Mouse (Mus musculus): ENCODE measurements around the gene Ltbp4. TPM values are rescaled to one million over a fixed set of nuclear protein-coding genes. Genes with fewer than 3 reads are reported as not detected.

Gene Ltbp4
- polyA plus RNA-seq, 1 experiment from 2014 or later: 53.3 TPM

- Histone ChIP-seq H3K36me3 (no peaks in the 10 kb centered on the region), H3K27me3 (replicated peaks) (no peaks in the 10 kb centered on the region), H3K4me2 (no peak overlapping the region), H3K9ac (no peak overlapping the region), H3K4me3 (no peak overlapping the region), H3K9me3 (no peaks in the 10 kb centered on the region), H3K27ac (replicated peaks) (no peak overlapping the region), H3K4me1 (peaks cover 6% of the 10 kb centered on the region; the same call in 1 of the 2 replicates)
- no peak for ATAC-seq (ENCODE audit: extremely low read depth, insufficient number of reproducible peaks, low FRiP score, low TSS enrichment)
- WGBS: 84% methylated on average over 4 of the region's 4 CpGs
Observed at GRCm38 (mm10) chr7:27296518-27296917, 41.0 kb downstream of the Ltbp4 start.

GRCm38 (mm10) chr7:27295956-27296355 lies 41.5 kb downstream of the Ltbp4 start:
- H3K27me3 ChIP-seq (replicated peaks): no peaks in the 10 kb centered on the region
- no peaks in the 10 kb centered on the region for H3K36me3 ChIP-seq
- H3K4me2 ChIP-seq: no peak overlapping the region
- no peak overlapping the region for H3K27ac ChIP-seq (replicated peaks)
- no peaks in the 10 kb centered on the region for H3K9me3 ChIP-seq
- no peak overlapping the region for H3K4me3 ChIP-seq
- H3K9ac ChIP-seq: no peak overlapping the region
- no peak for ATAC-seq (ENCODE audit: extremely low read depth, insufficient number of reproducible peaks, low FRiP score, low TSS enrichment)
- 72% methylated on average over 4 of the region's 4 CpGs for WGBS
- peaks cover 8% of the 10 kb centered on the region; the same call in 1 of the 2 replicates for H3K4me1 ChIP-seq

GRCm38 (mm10) chr7:27291795-27292466 lies 45.6 kb downstream of the Ltbp4 start:
- no peaks in the 10 kb centered on the region for H3K36me3 ChIP-seq
- H3K4me1 ChIP-seq: peaks cover 8% of the 10 kb centered on the region; the same call in 1 of the 2 replicates
- H3K9ac ChIP-seq: no peak overlapping the region
- no peak for ATAC-seq (ENCODE audit: extremely low read depth, insufficient number of reproducible peaks, low FRiP score, low TSS enrichment)
- 45% methylated on average over 12 of the region's 12 CpGs for WGBS
- H3K27ac ChIP-seq (replicated peaks): 0 out of 2 replicates have a peak overlapping the region, but pooled peaks have one; percentile 2
- peaks cover 2% of the 10 kb centered on the region for H3K27me3 ChIP-seq (replicated peaks)
- H3K4me3 ChIP-seq: no peak overlapping the region
- H3K4me2 ChIP-seq: no peak overlapping the region
- no peaks in the 10 kb centered on the region for H3K9me3 ChIP-seq

- H3K36me3 ChIP-seq: no peaks in the 10 kb centered on the region
- no peak overlapping the region for H3K4me2 ChIP-seq
- H3K27ac ChIP-seq (replicated peaks): no peak overlapping the region
- 55% methylated on average over 2 of the region's 2 CpGs for WGBS
- H3K4me3 ChIP-seq: no peak overlapping the region
- no peaks in the 10 kb centered on the region for H3K9me3 ChIP-seq
- peaks cover 10% of the 10 kb centered on the region for H3K27me3 ChIP-seq (replicated peaks)
- H3K9ac ChIP-seq: no peak overlapping the region
- H3K4me1 ChIP-seq: peaks cover 9% of the 10 kb centered on the region; the same call in 1 of the 2 replicates
- ATAC-seq (ENCODE audit: extremely low read depth, insufficient number of reproducible peaks, low FRiP score, low TSS enrichment): no peak
Observed at GRCm38 (mm10) chr7:27290555-27290954, 46.9 kb downstream of the Ltbp4 start.

GRCm38 (mm10) chr7:27288732-27289131 lies 48.8 kb downstream of the Ltbp4 start:
- Histone ChIP-seq H3K4me2 (no peak overlapping the region), H3K4me1 (peaks cover 19% of the 10 kb centered on the region), H3K27ac (replicated peaks) (no peak overlapping the region), H3K27me3 (replicated peaks) (peaks cover 26% of the 10 kb centered on the region), H3K9ac (no peak overlapping the region), H3K36me3 (no peaks in the 10 kb centered on the region), H3K9me3 (no peaks in the 10 kb centered on the region), H3K4me3 (no peak overlapping the region)
- WGBS: 83% methylated on average over 7 of the region's 7 CpGs
- no peak for ATAC-seq (ENCODE audit: extremely low read depth, insufficient number of reproducible peaks, low FRiP score, low TSS enrichment)

GRCm38 (mm10) chr7:27285698-27286066 lies 51.8 kb downstream of the Ltbp4 start:
- no peak for ATAC-seq (ENCODE audit: extremely low read depth, insufficient number of reproducible peaks, low FRiP score, low TSS enrichment)
- WGBS: 5% methylated on average over 8 of the region's 8 CpGs
- Histone ChIP-seq H3K27me3 (replicated peaks) (peaks cover 26% of the 10 kb centered on the region), H3K27ac (replicated peaks) (no peak overlapping the region), H3K36me3 (peaks cover 17% of the 10 kb centered on the region), H3K9me3 (no peaks in the 10 kb centered on the region), H3K9ac (no peak overlapping the region), H3K4me3 (no peak overlapping the region), H3K4me1 (peaks cover 11% of the 10 kb centered on the region; the same call in 1 of the 2 replicates), H3K4me2 (peak overlapping the region; percentile 44)

- Histone ChIP-seq H3K9me3 (no peaks in the 10 kb centered on the region), H3K4me2 (peak overlapping the region; percentile 44), H3K4me3 (peak overlapping the region; percentile 21; the same call in 1 of the 2 replicates), H3K4me1 (peaks cover 11% of the 10 kb centered on the region; the same call in 1 of the 2 replicates), H3K27me3 (replicated peaks) (peaks cover 26% of the 10 kb centered on the region), H3K9ac (peak overlapping the region; percentile 52), H3K36me3 (peaks cover 21% of the 10 kb centered on the region), H3K27ac (replicated peaks) (no peak overlapping the region)
- ATAC-seq (ENCODE audit: extremely low read depth, insufficient number of reproducible peaks, low FRiP score, low TSS enrichment): no peak
- 1% methylated on average over 28 of the region's 28 CpGs for WGBS
Observed at GRCm38 (mm10) chr7:27284865-27285697, 52.4 kb downstream of the Ltbp4 start.

- Histone ChIP-seq H3K36me3 (peaks cover 49% of the 10 kb centered on the region), H3K4me3 (no peak overlapping the region), H3K9ac (no peak overlapping the region), H3K27ac (replicated peaks) (no peak overlapping the region), H3K4me1 (peaks cover 11% of the 10 kb centered on the region; the same call in 1 of the 2 replicates), H3K4me2 (no peak overlapping the region), H3K27me3 (replicated peaks) (peaks cover 26% of the 10 kb centered on the region), H3K9me3 (no peaks in the 10 kb centered on the region)
- no peak for ATAC-seq (ENCODE audit: extremely low read depth, insufficient number of reproducible peaks, low FRiP score, low TSS enrichment)
- WGBS: 71% methylated on average over 4 of the region's 4 CpGs
Observed at GRCm38 (mm10) chr7:27282225-27282624, 55.3 kb downstream of the Ltbp4 start.

GRCm38 (mm10) chr7:27281717-27282116 lies 55.8 kb downstream of the Ltbp4 start:
- ATAC-seq (ENCODE audit: extremely low read depth, insufficient number of reproducible peaks, low FRiP score, low TSS enrichment): no peak

GRCm38 (mm10) chr7:27277191-27277590 lies 60.3 kb downstream of the Ltbp4 start:
- no peak overlapping the region for H3K27ac ChIP-seq (replicated peaks)
- no peak overlapping the region for H3K9ac ChIP-seq
- H3K9me3 ChIP-seq: no peaks in the 10 kb centered on the region
- ATAC-seq (ENCODE audit: extremely low read depth, insufficient number of reproducible peaks, low FRiP score, low TSS enrichment): no peak
- peaks cover 85% of the 10 kb centered on the region for H3K36me3 ChIP-seq
- no peak overlapping the region for H3K4me3 ChIP-seq
- 83% methylated on average over 3 of the region's 3 CpGs for WGBS
- no peaks in the 10 kb centered on the region for H3K27me3 ChIP-seq (replicated peaks)
- H3K4me2 ChIP-seq: no peak overlapping the region
- no peaks in the 10 kb centered on the region for H3K4me1 ChIP-seq

More at GRCm38 (mm10) chr7:27281717-27282116, 55.8 kb downstream of the Ltbp4 start:
- H3K9me3 ChIP-seq: no peaks in the 10 kb centered on the region
- H3K9ac ChIP-seq: no peak overlapping the region
- peaks cover 54% of the 10 kb centered on the region for H3K36me3 ChIP-seq
- peaks cover 11% of the 10 kb centered on the region; the same call in 1 of the 2 replicates for H3K4me1 ChIP-seq
- no peak overlapping the region for H3K27ac ChIP-seq (replicated peaks)
- peaks cover 22% of the 10 kb centered on the region for H3K27me3 ChIP-seq (replicated peaks)
- H3K4me3 ChIP-seq: no peak overlapping the region
- no peak overlapping the region for H3K4me2 ChIP-seq
- 59% methylated on average over 13 of the region's 13 CpGs for WGBS

GRCm38 (mm10) chr7:27276021-27276420 lies 61.5 kb downstream of the Ltbp4 start:
- H3K9ac ChIP-seq: no peak overlapping the region
- H3K36me3 ChIP-seq: peaks cover 85% of the 10 kb centered on the region
- no peak for ATAC-seq (ENCODE audit: extremely low read depth, insufficient number of reproducible peaks, low FRiP score, low TSS enrichment)
- no peaks in the 10 kb centered on the region for H3K9me3 ChIP-seq
- H3K4me2 ChIP-seq: no peak overlapping the region
- H3K4me3 ChIP-seq: no peak overlapping the region
- H3K27ac ChIP-seq (replicated peaks): no peak overlapping the region
- 60% methylated on average over 7 of the region's 7 CpGs for WGBS
- H3K27me3 ChIP-seq (replicated peaks): no peaks in the 10 kb centered on the region
- no peaks in the 10 kb centered on the region for H3K4me1 ChIP-seq

Measured in heart, embryonic 13.5 days (tissue).